Mouse (Mus musculus): Measurements from ENCODE around the gene Arhgap44. TPM values are rescaled to one million over a fixed set of nuclear protein-coding genes. Genes with fewer than 3 reads are reported as not detected.

Gene Arhgap44
- polyA plus RNA-seq, 1 experiment from 2014 or later = 10.3 TPM

DNA sequence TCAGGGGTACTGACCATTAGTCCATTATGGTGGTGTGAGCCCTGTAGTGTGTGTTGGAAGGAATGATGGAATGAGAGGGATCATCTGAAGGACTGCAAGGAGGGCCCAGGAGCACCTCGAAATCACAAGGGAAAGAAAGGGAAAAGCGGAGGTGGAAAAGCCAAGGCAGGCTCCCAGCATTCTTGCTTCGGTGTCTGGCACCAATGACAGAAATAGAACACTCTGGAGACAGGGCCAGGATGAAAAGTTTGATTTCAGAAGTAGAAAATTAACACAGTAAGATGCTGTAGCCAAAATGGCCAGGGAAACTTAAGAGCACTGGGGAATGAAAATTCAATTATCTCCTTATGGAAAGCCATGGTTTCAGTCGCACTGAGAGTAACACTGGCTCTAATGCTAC, 29.1 kb downstream of the Arhgap44 start:
- no peak overlapping the region for H3K27ac ChIP-seq (replicated peaks)
- ATAC-seq (ENCODE audit: low read depth) = no peak
- H3K36me3 ChIP-seq = 0 out of 2 replicates have a peak, but pooled peaks cover 4% of the 10 kb centered on the region
- 90% methylated on average over 4 of the region's 4 CpGs for WGBS
- no peak overlapping the region for H3K9ac ChIP-seq
- no peaks in the 10 kb centered on the region for H3K27me3 ChIP-seq
- H3K4me1 ChIP-seq (replicated peaks) = peaks cover 5% of the 10 kb centered on the region
- H3K9me3 ChIP-seq = no peaks in the 10 kb centered on the region
- H3K4me3 ChIP-seq = no peak overlapping the region
- no peak overlapping the region for H3K4me2 ChIP-seq

- H3K4me1 ChIP-seq (replicated peaks) = peaks cover 30% of the 10 kb centered on the region
- no peaks in the 10 kb centered on the region for H3K27me3 ChIP-seq
- no peaks in the 10 kb centered on the region for H3K9me3 ChIP-seq
- no peak overlapping the region for H3K4me2 ChIP-seq
- no peak overlapping the region for H3K4me3 ChIP-seq
- H3K9ac ChIP-seq = no peak overlapping the region
- no peak for ATAC-seq (ENCODE audit: low read depth)
- H3K36me3 ChIP-seq = 0 out of 2 replicates have a peak, but pooled peaks cover 4% of the 10 kb centered on the region
- WGBS = 88% methylated on average over 4 of the region's 4 CpGs
- no peak overlapping the region for H3K27ac ChIP-seq (replicated peaks)
These were observed 33.7 kb downstream of the Arhgap44 start for GRCm38 (mm10) chr11:65129110-65129509.

- ATAC-seq (ENCODE audit: low read depth) = no peak
- H3K4me1 ChIP-seq (replicated peaks) = peaks cover 30% of the 10 kb centered on the region
- no peak overlapping the region for H3K4me3 ChIP-seq
- no peak overlapping the region for H3K27ac ChIP-seq (replicated peaks)
- no peaks in the 10 kb centered on the region for H3K9me3 ChIP-seq
- no peak overlapping the region for H3K9ac ChIP-seq
- no peak overlapping the region for H3K4me2 ChIP-seq
- no peaks in the 10 kb centered on the region for H3K27me3 ChIP-seq
- 78% methylated on average over 4 of the region's 4 CpGs for WGBS
- H3K36me3 ChIP-seq = 0 out of 2 replicates have a peak, but pooled peaks cover 4% of the 10 kb centered on the region
These were observed 34.1 kb downstream of the Arhgap44 start for GRCm38 (mm10) chr11:65128666-65129065.

DNA sequence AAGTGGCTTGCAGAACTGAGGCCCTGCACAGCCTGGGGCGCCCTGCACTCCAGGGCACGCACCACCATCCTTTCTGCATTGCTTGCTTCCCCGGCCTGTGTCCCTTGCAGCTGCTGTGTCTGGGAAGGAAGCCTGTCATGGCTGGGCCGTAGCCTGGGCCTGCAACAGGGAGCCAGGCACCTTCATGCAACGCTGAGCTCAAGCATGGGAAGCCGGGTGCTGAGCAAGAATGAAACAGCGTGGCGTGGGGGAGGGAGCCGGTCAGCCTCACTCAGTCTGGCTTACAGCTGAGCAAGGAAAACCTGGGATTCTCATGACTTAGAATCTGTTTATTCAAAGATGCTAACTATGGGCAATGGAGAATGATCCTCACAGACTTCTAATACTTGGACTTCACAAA, 36.2 kb downstream of the Arhgap44 start:
- Histone ChIP-seq H3K9me3 (no peaks in the 10 kb centered on the region), H3K4me3 (no peak overlapping the region), H3K27me3 (no peaks in the 10 kb centered on the region), H3K27ac (replicated peaks) (0 out of 2 replicates have a peak overlapping the region, but pooled peaks have one; percentile 13), H3K4me2 (no peak overlapping the region), H3K9ac (peak overlapping the region; percentile 22; the same call in 1 of the 2 replicates), H3K36me3 (0 out of 2 replicates have a peak, but pooled peaks cover 4% of the 10 kb centered on the region), H3K4me1 (replicated peaks) (peaks cover 30% of the 10 kb centered on the region)
- no peak for ATAC-seq (ENCODE audit: low read depth)
- 71% methylated on average over 9 of the region's 9 CpGs for WGBS

GRCm38 (mm10) chr11:65124913-65125418, 37.8 kb downstream of the Arhgap44 start:
- ATAC-seq (ENCODE audit: low read depth) = peak; percentile 93
- H3K36me3 ChIP-seq = no peaks in the 10 kb centered on the region
- no peaks in the 10 kb centered on the region for H3K9me3 ChIP-seq
- peak overlapping the region; percentile 38; the same call in 1 of the 2 replicates for H3K27ac ChIP-seq (replicated peaks)
- no peak overlapping the region for H3K9ac ChIP-seq
- WGBS = 62% methylated on average over 8 of the region's 8 CpGs
- H3K4me3 ChIP-seq = no peak overlapping the region
- H3K27me3 ChIP-seq = no peaks in the 10 kb centered on the region
- peaks cover 30% of the 10 kb centered on the region for H3K4me1 ChIP-seq (replicated peaks)
- no peak overlapping the region for H3K4me2 ChIP-seq

DNA sequence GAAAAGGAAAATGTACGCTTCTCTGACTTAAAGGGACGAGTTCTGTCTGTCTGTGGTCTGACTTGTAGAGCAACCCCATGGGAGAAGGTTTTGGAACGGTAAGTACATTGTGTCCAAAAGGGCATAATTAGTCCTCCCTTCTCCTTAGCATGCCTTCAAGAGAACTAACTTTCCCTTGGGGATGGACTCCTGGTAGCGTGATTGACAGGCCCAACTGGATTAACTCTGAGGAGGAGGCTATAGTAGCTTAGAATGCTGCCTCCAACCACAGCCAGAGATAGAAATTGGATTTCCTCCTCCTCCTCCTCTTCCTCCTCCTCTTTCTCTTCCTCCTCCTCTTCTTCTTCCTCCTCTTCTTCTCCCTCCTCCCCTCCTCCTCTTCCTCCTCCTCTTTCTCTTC, 42.5 kb downstream of the Arhgap44 start:
- no peak overlapping the region for H3K4me3 ChIP-seq
- no peaks in the 10 kb centered on the region for H3K27me3 ChIP-seq
- no peak overlapping the region for H3K9ac ChIP-seq
- no peak overlapping the region for H3K27ac ChIP-seq (replicated peaks)
- no peaks in the 10 kb centered on the region for H3K36me3 ChIP-seq
- no peak for ATAC-seq (ENCODE audit: low read depth)
- H3K9me3 ChIP-seq = no peaks in the 10 kb centered on the region
- 84% methylated on average over 4 of the region's 4 CpGs for WGBS
- peaks cover 10% of the 10 kb centered on the region for H3K4me1 ChIP-seq (replicated peaks)
- H3K4me2 ChIP-seq = no peak overlapping the region

GRCm38 (mm10) chr11:65115811-65116210, 47.0 kb downstream of the Arhgap44 start:
- Histone ChIP-seq H3K9me3 (no peaks in the 10 kb centered on the region), H3K9ac (no peak overlapping the region), H3K27ac (replicated peaks) (no peak overlapping the region), H3K4me1 (replicated peaks) (peaks cover 15% of the 10 kb centered on the region), H3K4me3 (no peak overlapping the region), H3K36me3 (no peaks in the 10 kb centered on the region), H3K4me2 (no peak overlapping the region), H3K27me3 (no peaks in the 10 kb centered on the region)
- no peak for ATAC-seq (ENCODE audit: low read depth)
- 93% methylated on average over 6 of the region's 6 CpGs for WGBS

DNA sequence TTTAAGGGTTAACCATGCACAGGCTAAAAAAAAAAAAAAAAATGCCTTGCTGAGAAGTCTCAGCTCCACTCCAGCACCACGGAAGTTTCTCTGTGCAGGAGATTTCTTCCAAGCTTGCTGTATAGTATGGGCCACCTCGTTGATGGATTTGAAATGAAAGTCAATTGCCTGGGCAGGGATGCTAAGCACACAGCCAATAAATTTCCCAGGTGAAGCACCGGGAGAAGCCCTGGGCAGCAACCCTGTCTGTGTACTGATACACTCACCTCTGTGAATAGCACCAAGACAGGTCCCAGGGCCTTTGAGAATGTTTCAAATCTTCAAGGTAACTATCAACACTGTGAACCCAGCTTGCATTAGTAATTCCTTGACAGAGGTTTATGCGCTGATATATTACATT, 50.7 kb downstream of the Arhgap44 start:
- no peak overlapping the region for H3K9ac ChIP-seq
- WGBS = 55% methylated on average over 4 of the region's 4 CpGs
- no peak for ATAC-seq (ENCODE audit: low read depth)
- no peaks in the 10 kb centered on the region for H3K36me3 ChIP-seq
- peaks cover 39% of the 10 kb centered on the region for H3K4me1 ChIP-seq (replicated peaks)
- no peaks in the 10 kb centered on the region for H3K9me3 ChIP-seq
- no peak overlapping the region for H3K27ac ChIP-seq (replicated peaks)
- H3K27me3 ChIP-seq = no peaks in the 10 kb centered on the region
- no peak overlapping the region for H3K4me2 ChIP-seq
- no peak overlapping the region for H3K4me3 ChIP-seq

DNA sequence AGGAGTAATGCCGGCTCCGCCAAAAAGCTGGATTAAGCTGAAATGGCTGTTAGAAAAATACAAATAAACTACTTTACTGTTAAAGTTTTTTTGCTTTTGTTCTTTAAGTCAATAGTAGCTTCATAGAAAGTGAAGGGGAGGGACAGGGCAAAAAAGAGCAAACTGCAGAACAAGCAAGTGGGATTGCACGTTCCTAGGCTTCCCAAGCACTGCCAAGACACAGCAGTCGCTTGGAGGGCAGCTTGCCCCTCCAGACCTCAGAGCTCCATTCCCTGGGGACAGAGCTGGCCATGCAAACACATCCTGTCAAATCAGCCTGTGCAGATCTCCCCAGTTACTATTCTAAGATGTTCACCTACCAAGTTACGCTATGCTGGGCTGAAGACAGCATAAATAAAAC, 51.1 kb downstream of the Arhgap44 start:
- H3K9me3 ChIP-seq = no peaks in the 10 kb centered on the region
- H3K27ac ChIP-seq (replicated peaks) = 0 out of 2 replicates have a peak overlapping the region, but pooled peaks have one; percentile 34
- H3K9ac ChIP-seq = no peak overlapping the region
- no peak overlapping the region for H3K4me3 ChIP-seq
- no peaks in the 10 kb centered on the region for H3K36me3 ChIP-seq
- ATAC-seq (ENCODE audit: low read depth) = no peak
- no peaks in the 10 kb centered on the region for H3K27me3 ChIP-seq
- no peak overlapping the region for H3K4me2 ChIP-seq
- peaks cover 39% of the 10 kb centered on the region for H3K4me1 ChIP-seq (replicated peaks)
- WGBS = 68% methylated on average over 5 of the region's 5 CpGs

DNA sequence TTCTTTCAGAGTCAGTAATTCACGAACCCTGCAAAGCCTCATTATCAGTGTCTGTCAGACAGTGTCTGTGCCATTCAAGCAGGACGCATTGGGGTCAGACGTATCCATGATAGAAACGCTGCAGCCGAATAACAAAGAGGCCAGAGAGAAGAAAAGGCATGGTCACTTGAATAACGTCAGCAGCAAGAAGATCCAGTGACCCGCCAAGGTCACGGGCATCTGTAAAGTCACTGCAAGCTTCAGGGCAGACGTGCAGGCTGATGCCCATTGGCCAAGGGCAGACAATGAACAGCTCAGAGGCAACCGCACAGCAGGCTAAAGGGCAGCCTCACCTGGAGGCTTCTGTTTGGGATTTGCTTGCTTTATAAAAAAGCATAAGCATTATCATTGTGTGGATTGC, 52.7 kb downstream of the Arhgap44 start:
- Histone ChIP-seq H3K4me2 (no peak overlapping the region), H3K27ac (replicated peaks) (no peak overlapping the region), H3K9ac (no peak overlapping the region), H3K4me1 (replicated peaks) (peaks cover 39% of the 10 kb centered on the region), H3K4me3 (no peak overlapping the region), H3K9me3 (no peaks in the 10 kb centered on the region), H3K36me3 (no peaks in the 10 kb centered on the region), H3K27me3 (no peaks in the 10 kb centered on the region)
- no peak for ATAC-seq (ENCODE audit: low read depth)
- WGBS = 32% methylated on average over 10 of the region's 10 CpGs

DNA sequence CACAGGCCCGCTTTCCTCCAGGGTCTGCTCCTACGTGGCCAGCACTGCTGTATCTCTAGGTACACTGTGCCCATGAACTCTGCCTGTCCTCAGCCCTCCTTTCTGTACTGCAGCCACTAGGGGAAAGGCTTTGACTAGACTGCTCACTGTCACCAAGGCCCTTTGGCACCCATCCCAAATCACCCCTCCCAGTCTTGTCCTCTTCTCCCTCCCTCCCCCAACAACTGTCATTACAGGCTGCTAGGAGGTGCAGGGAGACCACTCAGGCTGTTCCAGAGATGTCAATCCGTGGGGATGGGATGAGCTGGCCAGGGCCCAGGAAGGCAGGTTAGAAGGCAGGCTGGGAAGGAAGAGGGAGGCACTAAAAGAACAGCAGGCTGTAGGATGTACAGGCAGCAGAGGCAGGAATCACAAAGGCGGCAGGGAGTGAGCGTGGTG, 55.0 kb downstream of the Arhgap44 start:
- Histone ChIP-seq H3K27me3 (no peaks in the 10 kb centered on the region), H3K9ac (no peak overlapping the region; the same call in 1 of the 2 replicates), H3K9me3 (no peaks in the 10 kb centered on the region), H3K27ac (replicated peaks) (peak overlapping the region; percentile 56), H3K36me3 (no peaks in the 10 kb centered on the region), H3K4me3 (no peak overlapping the region), H3K4me2 (no peak overlapping the region), H3K4me1 (replicated peaks) (peaks cover 39% of the 10 kb centered on the region)
- 75% methylated on average over 5 of the region's 5 CpGs for WGBS
- peak; percentile 85 for ATAC-seq (ENCODE audit: low read depth)

- ATAC-seq (ENCODE audit: low read depth) = no peak
- WGBS = 68% methylated on average over 4 of the region's 4 CpGs
- peaks cover 37% of the 10 kb centered on the region for H3K4me1 ChIP-seq (replicated peaks)
- no peak overlapping the region for H3K4me3 ChIP-seq
- H3K4me2 ChIP-seq = no peak overlapping the region
- H3K36me3 ChIP-seq = no peaks in the 10 kb centered on the region
- no peak overlapping the region for H3K9ac ChIP-seq
- no peaks in the 10 kb centered on the region for H3K9me3 ChIP-seq
- H3K27me3 ChIP-seq = no peaks in the 10 kb centered on the region
- peak overlapping the region; percentile 46; the same call in 1 of the 2 replicates for H3K27ac ChIP-seq (replicated peaks)
These were observed 55.6 kb downstream of the Arhgap44 start for GRCm38 (mm10) chr11:65107151-65107550.

GRCm38 (mm10) chr11:65104076-65104475, 58.7 kb downstream of the Arhgap44 start:
- H3K27me3 ChIP-seq = no peaks in the 10 kb centered on the region
- no peaks in the 10 kb centered on the region for H3K9me3 ChIP-seq
- H3K4me2 ChIP-seq = no peak overlapping the region
- peaks cover 12% of the 10 kb centered on the region for H3K4me1 ChIP-seq (replicated peaks)
- no peak for ATAC-seq (ENCODE audit: low read depth)
- no peak overlapping the region for H3K4me3 ChIP-seq
- H3K27ac ChIP-seq (replicated peaks) = no peak overlapping the region
- H3K9ac ChIP-seq = no peak overlapping the region
- 97% methylated on average over 3 of the region's 3 CpGs for WGBS
- H3K36me3 ChIP-seq = no peaks in the 10 kb centered on the region

All from neural tube, embryonic 13.5 days (tissue).